In genomic region chr14:78653333-78653732, GRCm38 (mm10) we compare ENCODE assay signal across 17 mouse cellular contexts.
DNase-seq lines count a peak whose midpoint lies in the region; ATAC-seq and TF ChIP-seq lines count a peak whose summit lies in the region.
"Had no signal": no experiment of that assay in that cellular context is flagged by ENCODE, and none has a peak within 500 bp of the region (broad histone marks: within the 10 kb centered on the region; RNA-seq: fewer than 3 reads in every experiment).

No protein-coding gene starts in this region.

- no peaks in the 10 kb centered on the region for H3K4me1 ChIP-seq in forebrain, postnatal 0 days (ENCODE audit: insufficient read depth)
- peaks cover 7% of the 10 kb centered on the region; the same call in 1 of the 2 replicates for H3K4me1 ChIP-seq in forebrain, embryonic 10.5 days
- H3K4me1 ChIP-seq: forebrain, embryonic 15.5 days had no signal

- intact Hi-C loops in left cerebral cortex, adult 2 months (cut with DNase I): loop anchor here (10.0 kb wide), 1 partner anchor 671 kb away; no protein-coding TSS in a partner anchor
- intact Hi-C loops in left cerebral cortex, postnatal 25 days (cut with DNase I): no loop called here

- H3K4me2 ChIP-seq in forebrain, postnatal 0 days (ENCODE audit: low read depth): no peak overlapping the region
- H3K4me2 ChIP-seq: forebrain, embryonic 15.5 days; heart, embryonic 11.5 days; intestine, embryonic 15.5 days had no signal

- no peak overlapping the region for H3K9ac ChIP-seq in forebrain, postnatal 0 days
- H3K9ac ChIP-seq: forebrain, embryonic 15.5 days; intestine, embryonic 15.5 days had no signal

- no peaks in the 10 kb centered on the region for H3K9me3 ChIP-seq in forebrain, postnatal 0 days (ENCODE audit: low read length)
- peaks cover 4% of the 10 kb centered on the region; the same call in 1 of the 2 replicates for H3K9me3 ChIP-seq in forebrain, embryonic 10.5 days
- H3K9me3 ChIP-seq: forebrain, embryonic 15.5 days; intestine, embryonic 15.5 days had no signal

- no peak for DNase-seq in forebrain, postnatal 0 days
- no peak for DNase-seq in forebrain, embryonic 10.5 days (ENCODE audit: extremely low spot score, low spot score)
- DNase-seq in left cerebral cortex, adult 2 months (ENCODE audit: extremely low spot score in 1 of 2, low spot score in 2 of 2): no peak
- DNase-seq in left cerebral cortex, adult 18-20 months (ENCODE audit: low spot score in 2 of 2): no peak
- DNase-seq in 3T3-L1 (ENCODE audit: low read depth, low spot score) (peak; percentile 13), adipocyte (ENCODE audit: low spot score) (peak; percentile 5)
- no peak for DNase-seq in embryo, embryonic 9.5 days (ENCODE audit: extremely low spot score)
- no peak for DNase-seq in left cerebral cortex, postnatal 25 days (ENCODE audit: low spot score in 2 of 2)
- DNase-seq: adrenal gland, postnatal 36 days; B cell, adult 2 months; cerebellum, adult 9-10 months; kidney, postnatal 14 days; right cerebral cortex, postnatal 4 days had no signal

- H3K27me3 ChIP-seq in forebrain, postnatal 0 days (ENCODE audit: insufficient read depth, low read length): no peaks in the 10 kb centered on the region
- H3K27me3 ChIP-seq in forebrain, embryonic 10.5 days (ENCODE audit: poor library complexity, severe bottlenecking): no peaks in the 10 kb centered on the region
- H3K27me3 ChIP-seq: forebrain, embryonic 15.5 days; intestine, embryonic 15.5 days had no signal

- H3K27ac ChIP-seq in forebrain, postnatal 0 days (ENCODE audit: low read depth, low read length): no peak overlapping the region
- H3K27ac ChIP-seq in forebrain, embryonic 10.5 days: no peak overlapping the region
- no peak overlapping the region for H3K27ac ChIP-seq in left cerebral cortex, adult 2 months
- H3K27ac ChIP-seq: forebrain, embryonic 15.5 days; hindbrain, embryonic 10.5 days; intestine, embryonic 15.5 days had no signal

- ATAC-seq in forebrain, postnatal 0 days: no peak
- ATAC-seq: forebrain, embryonic 15.5 days; intestine, embryonic 15.5 days had no signal

- 95% methylated on average over 5 of the region's 5 CpGs for WGBS in forebrain, postnatal 0 days
- 92% methylated on average over 5 of the region's 5 CpGs for WGBS in forebrain, embryonic 10.5 days

- peak; percentile 23; the same call in 1 of the 2 replicates for TF ChIP-seq CTCF in forebrain, postnatal 0 days (IDR thresholded peaks at IDR 0.05; ENCODE audit: low read depth)
- TF ChIP-seq CTCF in left cerebral cortex, adult 2 months (IDR thresholded peaks at IDR 0.05): peak; percentile 51

- H3K36me3 ChIP-seq in forebrain, postnatal 0 days (ENCODE audit: insufficient read depth): no peaks in the 10 kb centered on the region
- H3K36me3 ChIP-seq in forebrain, embryonic 10.5 days (replicated peaks): no peaks in the 10 kb centered on the region
- H3K36me3 ChIP-seq: forebrain, embryonic 15.5 days; hindbrain, embryonic 10.5 days; intestine, embryonic 15.5 days had no signal

- no peak overlapping the region for H3K4me3 ChIP-seq in forebrain, postnatal 0 days (ENCODE audit: low read depth, low read length)
- H3K4me3 ChIP-seq in forebrain, embryonic 10.5 days: no peak overlapping the region
- H3K4me3 ChIP-seq in left cerebral cortex, adult 2 months: no peak overlapping the region
- H3K4me3 ChIP-seq: forebrain, embryonic 15.5 days; hindbrain, embryonic 10.5 days; intestine, embryonic 15.5 days had no signal

Comparison
In these comparisons a context has a peak if more than half of its experiments do, and no peak if none do; other contexts are left out.
1. DNase-seq: peak in 3T3-L1 (single experiment) and adipocyte (single experiment); none in forebrain, postnatal 0 days (single experiment), forebrain, embryonic 10.5 days (single experiment), left cerebral cortex, adult 2 months (0 of 2), left cerebral cortex, adult 18-20 months (0 of 2), embryo, embryonic 9.5 days (single experiment) and left cerebral cortex, postnatal 25 days (0 of 2).